Mouse (Mus musculus): ENCODE measurements around the gene A530064D06Rik. TPM values are rescaled to one million over a fixed set of nuclear protein-coding genes. Genes with fewer than 3 reads are reported as not detected.
"Not testable (repeated sequence)": the region's sequence is repeated elsewhere in the genome, so short reads cannot be mapped to it uniquely, and the experiment has no call there.

Gene A530064D06Rik
- polyA plus RNA-seq (2017; shearing (Covaris generic)): not detected

- ATAC-seq: not testable (repeated sequence)
These were observed at the start of gene A530064D06Rik for GRCm38 (mm10) chr17:48167103-48167502. A530064D06Rik (minus strand) TSS chr17:48167275.

- no peak for ATAC-seq
These were observed 48.4 kb upstream of the A530064D06Rik start for GRCm38 (mm10) chr17:48215429-48215828.

- ATAC-seq: no peak
These were observed 46.4 kb upstream of the A530064D06Rik start for GRCm38 (mm10) chr17:48213511-48213910.

GRCm38 (mm10) chr17:48212596-48212995 is 45.5 kb upstream of the A530064D06Rik start:
- ATAC-seq: no peak

GRCm38 (mm10) chr17:48203086-48203485 is 36.0 kb upstream of the A530064D06Rik start:
- ATAC-seq: no peak

GRCm38 (mm10) chr17:48192366-48192765 is 25.3 kb upstream of the A530064D06Rik start:
- no peak for ATAC-seq

GRCm38 (mm10) chr17:48185252-48185651 is 18.2 kb upstream of the A530064D06Rik start:
- no peak for ATAC-seq

- ATAC-seq: no peak
These were observed 9.5 kb downstream of the A530064D06Rik start for GRCm38 (mm10) chr17:48157382-48158076.

- ATAC-seq: no peak
These were observed 21.0 kb downstream of the A530064D06Rik start, which contains the start of gene 9830107B12Rik for GRCm38 (mm10) chr17:48146120-48146519. 9830107B12Rik (minus strand) TSS chr17:48146268.

GRCm38 (mm10) chr17:48132810-48133209 is 34.3 kb downstream of the A530064D06Rik start:
- no peak for ATAC-seq

- no peak for ATAC-seq
These were observed 46.6 kb downstream of the A530064D06Rik start for GRCm38 (mm10) chr17:48120456-48120855.

- ATAC-seq: no peak
These were observed 47.4 kb downstream of the A530064D06Rik start for GRCm38 (mm10) chr17:48119656-48120055.

GRCm38 (mm10) chr17:48118570-48118969 is 48.5 kb downstream of the A530064D06Rik start:
- ATAC-seq: no peak

- no peak for ATAC-seq
These were observed 56.4 kb downstream of the A530064D06Rik start for GRCm38 (mm10) chr17:48110547-48111287.

GRCm38 (mm10) chr17:48108520-48108919 is 58.6 kb downstream of the A530064D06Rik start:
- ATAC-seq: no peak

- ATAC-seq: no peak
These were observed 59.2 kb downstream of the A530064D06Rik start for GRCm38 (mm10) chr17:48107862-48108261.

GRCm38 (mm10) chr17:48107333-48107732 is 59.7 kb downstream of the A530064D06Rik start:
- ATAC-seq: no peak

GRCm38 (mm10) chr17:48100441-48101417 is 66.3 kb downstream of the A530064D06Rik start:
- peak; percentile 90 for ATAC-seq

GRCm38 (mm10) chr17:48099312-48099711 is 67.8 kb downstream of the A530064D06Rik start:
- ATAC-seq: no peak

All from activated CD4-positive, CD25-positive, alpha-beta regulatory T cell, adult 4 months (primary cell).